ENCODE assay signal across 14 mouse cellular contexts in genomic region chr9:54540801-54541200, GRCm38 (mm10). TPM values are rescaled to one million over a fixed set of nuclear protein-coding genes. Genes with fewer than 3 reads are reported as not detected.
DNase-seq lines count a peak whose midpoint lies in the region.
"Had no signal": no experiment of that assay in that cellular context is flagged by ENCODE, and none has a peak within 500 bp of the region (broad histone marks: within the 10 kb centered on the region; RNA-seq: fewer than 3 reads in every experiment).

No protein-coding gene starts in this region.

- DNase-seq in adrenal gland, postnatal 10 days: peak; percentile 58
- DNase-seq in adrenal gland, postnatal 4 days (ENCODE audit: low spot score in 2 of 2): no peak
- peak; percentile 32 to 47 for DNase-seq in cerebellum, postnatal 10 days
- DNase-seq in cerebellum, postnatal 14 days: no peak
- peak; percentile 9 for DNase-seq in urinary bladder, postnatal 14 days (ENCODE audit: low spot score)
- DNase-seq in urinary bladder, postnatal 36 days (ENCODE audit: low spot score in 2 of 2): no peak
- no peak for DNase-seq in left cerebral cortex, adult 9 months (ENCODE audit: low spot score in 2 of 2)
- DNase-seq: cerebellum, adult 11-12 months; cerebellum, adult 2 months; cerebellum, adult 9-10 months; cerebellum, postnatal 25 days; forebrain, postnatal 0 days had no signal

RNA-seq across cellular contexts. Expression of gene Sh2d7, which starts 2.0 kb away (rescaled TPM):
- not detected for total RNA-seq in adrenal gland, postnatal 10 days (2021)
- not detected for total RNA-seq in adrenal gland, postnatal 4 days (2021)
- total RNA-seq: adrenal gland, adult 18-20 months; adrenal gland, postnatal 36 days; forebrain, postnatal 0 days had no signal

RNA-seq across cellular contexts. Expression of gene Cib2, which starts 19.2 kb away (rescaled TPM):
- total RNA-seq in adrenal gland, postnatal 10 days (2021): 10 to 100 TPM; 69.3 to 83.3 TPM
- total RNA-seq in adrenal gland, postnatal 4 days (2021): 10 to 100 TPM; 10.4 to 12.2 TPM

RNA-seq across cellular contexts. Expression of gene Dmxl2, which starts 39.4 kb away (rescaled TPM):
- total RNA-seq in adrenal gland, postnatal 10 days (2021): 10 to 100 TPM; 11.7 to 15.2 TPM
- 10 to 100 TPM; 18.8 to 23.4 TPM for total RNA-seq in adrenal gland, postnatal 4 days (2021)

RNA-seq across cellular contexts. Expression of gene Idh3a, which starts 45.3 kb away (rescaled TPM):
- 100 to 1,000 TPM; 806 to 826 TPM for total RNA-seq in adrenal gland, postnatal 10 days (2021)
- total RNA-seq in adrenal gland, postnatal 4 days (2021): 100 to 1,000 TPM; 193 to 223 TPM

Comparison
In these comparisons a context has a peak if more than half of its experiments do, and no peak if none do; other contexts are left out.
1. DNase-seq: peak in adrenal gland, postnatal 10 days (single experiment), cerebellum, postnatal 10 days (2 of 2) and urinary bladder, postnatal 14 days (single experiment); none in adrenal gland, postnatal 4 days (0 of 2), cerebellum, postnatal 14 days (0 of 2), urinary bladder, postnatal 36 days (0 of 2) and left cerebral cortex, adult 9 months (0 of 2).
2. RNA of gene Cib2, which starts 19.2 kb away (total RNA-seq): 69.3 to 83.3 TPM in adrenal gland, postnatal 10 days; 10.4 to 12.2 TPM in adrenal gland, postnatal 4 days; every median in the first group is over 4 times any median in the second.